Mouse (Mus musculus): ENCODE measurements around the gene Fgf12. TPM values are rescaled to one million over a fixed set of nuclear protein-coding genes. Genes with fewer than 3 reads are reported as not detected.

The Fgf12 gene
- total and polyA plus RNA-seq, 2 experiments from 2014 or later, result 56.9 to 64.0 TPM

- Histone ChIP-seq H3K4me1 (ENCODE audit: insufficient read depth, low read length) (no peaks in the 10 kb centered on the region), H3K27ac (ENCODE audit: low read depth, low read length) (no peak overlapping the region), H3K9ac (replicated peaks; ENCODE audit: low read length, poor library complexity, severe bottlenecking) (no peak overlapping the region), H3K4me2 (ENCODE audit: low read depth, low read length, poor library complexity, severe bottlenecking) (no peak overlapping the region), H3K27me3 (ENCODE audit: insufficient read depth, low read length) (no peaks in the 10 kb centered on the region), H3K36me3 (ENCODE audit: insufficient read depth, low read length) (no peaks in the 10 kb centered on the region), H3K4me3 (ENCODE audit: low read depth, low read length) (no peak overlapping the region), H3K9me3 (ENCODE audit: low read length) (no peaks in the 10 kb centered on the region)
- WGBS, result 87% methylated on average over 3 of the region's 3 CpGs
- TF ChIP-seq CTCF (IDR thresholded peaks at IDR 0.05), result no peak
- ATAC-seq (ENCODE audit: low FRiP score) (no peak), DNase-seq (ENCODE audit: low spot score) (no peak)
Observed at GRCm38 (mm10) chr16:28681625-28682024, 71.2 kb downstream of the Fgf12 start.

- H3K27me3 ChIP-seq (ENCODE audit: insufficient read depth, low read length), result no peaks in the 10 kb centered on the region
- peak; percentile 68; the same call in 1 of the 2 replicates for ATAC-seq (ENCODE audit: low FRiP score)
- peak; percentile 70 for DNase-seq (ENCODE audit: low spot score)
- no peaks in the 10 kb centered on the region for H3K36me3 ChIP-seq (ENCODE audit: insufficient read depth, low read length)
- no peak overlapping the region for H3K4me2 ChIP-seq (ENCODE audit: low read depth, low read length, poor library complexity, severe bottlenecking)
- H3K4me3 ChIP-seq (ENCODE audit: low read depth, low read length), result no peak overlapping the region
- no peaks in the 10 kb centered on the region for H3K9me3 ChIP-seq (ENCODE audit: low read length)
- no peak overlapping the region for H3K9ac ChIP-seq (replicated peaks; ENCODE audit: low read length, poor library complexity, severe bottlenecking)
- no peaks in the 10 kb centered on the region; the same call in 1 of the 2 replicates for H3K4me1 ChIP-seq (ENCODE audit: insufficient read depth, low read length)
- 72% methylated on average over 5 of the region's 5 CpGs for WGBS
- 0 out of 2 replicates have a peak overlapping the region, but pooled peaks have one; percentile 18 for H3K27ac ChIP-seq (ENCODE audit: low read depth, low read length)
- no peak; the same call in 1 of the 2 replicates for TF ChIP-seq CTCF (IDR thresholded peaks at IDR 0.05)
Observed at GRCm38 (mm10) chr16:28668815-28669347, 84.0 kb downstream of the Fgf12 start.

- Histone ChIP-seq H3K4me2 (ENCODE audit: low read depth, low read length, poor library complexity, severe bottlenecking) (no peak overlapping the region), H3K4me3 (ENCODE audit: low read depth, low read length) (no peak overlapping the region), H3K27ac (ENCODE audit: low read depth, low read length) (no peak overlapping the region), H3K4me1 (ENCODE audit: insufficient read depth, low read length) (no peaks in the 10 kb centered on the region), H3K9me3 (ENCODE audit: low read length) (no peaks in the 10 kb centered on the region), H3K27me3 (ENCODE audit: insufficient read depth, low read length) (no peaks in the 10 kb centered on the region), H3K9ac (replicated peaks; ENCODE audit: low read length, poor library complexity, severe bottlenecking) (no peak overlapping the region), H3K36me3 (ENCODE audit: insufficient read depth, low read length) (no peaks in the 10 kb centered on the region)
- no peak for TF ChIP-seq CTCF (IDR thresholded peaks at IDR 0.05)
- WGBS, result 93% methylated on average over 10 of the region's 10 CpGs
- DNase-seq (ENCODE audit: low spot score) (no peak), ATAC-seq (ENCODE audit: low FRiP score) (no peak)
Observed at GRCm38 (mm10) chr16:28652640-28653039, 100.2 kb downstream of the Fgf12 start.

- H3K27ac ChIP-seq (ENCODE audit: low read depth, low read length), result no peak overlapping the region
- no peaks in the 10 kb centered on the region for H3K4me1 ChIP-seq (ENCODE audit: insufficient read depth, low read length)
- no peak overlapping the region for H3K4me2 ChIP-seq (ENCODE audit: low read depth, low read length, poor library complexity, severe bottlenecking)
- no peak overlapping the region for H3K9ac ChIP-seq (replicated peaks; ENCODE audit: low read length, poor library complexity, severe bottlenecking)
- no peaks in the 10 kb centered on the region for H3K27me3 ChIP-seq (ENCODE audit: insufficient read depth, low read length)
- WGBS, result 43% methylated on average over 3 of the region's 3 CpGs
- no peaks in the 10 kb centered on the region for H3K36me3 ChIP-seq (ENCODE audit: insufficient read depth, low read length)
- ATAC-seq (ENCODE audit: low FRiP score) (no peak), DNase-seq (ENCODE audit: low spot score) (peak; percentile 19)
- no peaks in the 10 kb centered on the region for H3K9me3 ChIP-seq (ENCODE audit: low read length)
- H3K4me3 ChIP-seq (ENCODE audit: low read depth, low read length), result no peak overlapping the region
- no peak for TF ChIP-seq CTCF (IDR thresholded peaks at IDR 0.05)
Observed at GRCm38 (mm10) chr16:28650589-28650988, 102.3 kb downstream of the Fgf12 start.

- no peak for ATAC-seq (ENCODE audit: low FRiP score)
- no peaks in the 10 kb centered on the region for H3K36me3 ChIP-seq (ENCODE audit: insufficient read depth, low read length)
- no peaks in the 10 kb centered on the region for H3K27me3 ChIP-seq (ENCODE audit: insufficient read depth, low read length)
- no peak overlapping the region for H3K4me3 ChIP-seq (ENCODE audit: low read depth, low read length)
- no peak for DNase-seq (ENCODE audit: low spot score)
- no peak overlapping the region for H3K4me2 ChIP-seq (ENCODE audit: low read depth, low read length, poor library complexity, severe bottlenecking)
- no peaks in the 10 kb centered on the region for H3K9me3 ChIP-seq (ENCODE audit: low read length)
- H3K27ac ChIP-seq (ENCODE audit: low read depth, low read length), result no peak overlapping the region
- no peak overlapping the region for H3K9ac ChIP-seq (replicated peaks; ENCODE audit: low read length, poor library complexity, severe bottlenecking)
- 93% methylated on average over 3 of the region's 3 CpGs for WGBS
- no peaks in the 10 kb centered on the region for H3K4me1 ChIP-seq (ENCODE audit: insufficient read depth, low read length)
- TF ChIP-seq CTCF (IDR thresholded peaks at IDR 0.05), result no peak
Observed at GRCm38 (mm10) chr16:28645030-28645429, 107.8 kb downstream of the Fgf12 start.

- no peak overlapping the region for H3K27ac ChIP-seq (ENCODE audit: low read depth, low read length)
- H3K4me2 ChIP-seq (ENCODE audit: low read depth, low read length, poor library complexity, severe bottlenecking), result no peak overlapping the region
- H3K4me1 ChIP-seq (ENCODE audit: insufficient read depth, low read length), result no peaks in the 10 kb centered on the region
- TF ChIP-seq CTCF (IDR thresholded peaks at IDR 0.05), result no peak
- WGBS, result 75% methylated on average over 5 of the region's 5 CpGs
- DNase-seq (ENCODE audit: low spot score) (no peak), ATAC-seq (ENCODE audit: low FRiP score) (no peak)
- no peaks in the 10 kb centered on the region for H3K9me3 ChIP-seq (ENCODE audit: low read length)
- no peak overlapping the region for H3K9ac ChIP-seq (replicated peaks; ENCODE audit: low read length, poor library complexity, severe bottlenecking)
- H3K27me3 ChIP-seq (ENCODE audit: insufficient read depth, low read length), result no peaks in the 10 kb centered on the region
- no peak overlapping the region for H3K4me3 ChIP-seq (ENCODE audit: low read depth, low read length)
- peaks cover 5% of the 10 kb centered on the region; the same call in 1 of the 2 replicates for H3K36me3 ChIP-seq (ENCODE audit: insufficient read depth, low read length)
Observed at GRCm38 (mm10) chr16:28631721-28632120, 121.1 kb downstream of the Fgf12 start.

All from midbrain, postnatal 0 days (tissue).